Mouse (Mus musculus) E14TG2a.4 (cell line): Measurements from ENCODE around the gene Elavl1.

Experiments
- H3K27me3 ChIP-seq: 2 replicates; pipeline ENCODE4 v1.6.1; 2014; ENCODE audit warnings: low read length, control low read depth; ENCODE audit not compliant: insufficient read depth
- H3K36me3 ChIP-seq: 2 replicates; pipeline ENCODE4 v1.6.1; 2014; ENCODE audit warnings: low read length, control low read depth; ENCODE audit not compliant: insufficient read depth
- H3K4me1 ChIP-seq: replicated peaks from 2 replicates; pipeline ENCODE4 v1.6.1; 2014; ENCODE audit warnings: low read depth, low read length, control low read depth
- H3K4me3 ChIP-seq: replicated peaks from 2 replicates; pipeline ENCODE4 v1.5.1; 2014; ENCODE audit warnings: mild to moderate bottlenecking, low read length
- H3K9me3 ChIP-seq: 2 replicates; pipeline ENCODE4 v1.6.1; 2014; ENCODE audit warnings: low read length, control low read depth
- CTCF ChIP-seq: conservative IDR thresholded peaks from 2 replicates; pipeline ENCODE4 v1.5.1; 2014; ENCODE audit warnings: low read length
- NANOG ChIP-seq: IDR thresholded peaks from 2 replicates; pipeline ENCODE4 v1.6.1; 2014; ENCODE audit warnings: borderline replicate concordance, low read length, mixed read lengths
- POU5F1 ChIP-seq: IDR thresholded peaks from 2 replicates; pipeline ENCODE4 v1.6.1; 2014; ENCODE audit warnings: low read length, borderline replicate concordance

Elavl1 gene

DNA sequence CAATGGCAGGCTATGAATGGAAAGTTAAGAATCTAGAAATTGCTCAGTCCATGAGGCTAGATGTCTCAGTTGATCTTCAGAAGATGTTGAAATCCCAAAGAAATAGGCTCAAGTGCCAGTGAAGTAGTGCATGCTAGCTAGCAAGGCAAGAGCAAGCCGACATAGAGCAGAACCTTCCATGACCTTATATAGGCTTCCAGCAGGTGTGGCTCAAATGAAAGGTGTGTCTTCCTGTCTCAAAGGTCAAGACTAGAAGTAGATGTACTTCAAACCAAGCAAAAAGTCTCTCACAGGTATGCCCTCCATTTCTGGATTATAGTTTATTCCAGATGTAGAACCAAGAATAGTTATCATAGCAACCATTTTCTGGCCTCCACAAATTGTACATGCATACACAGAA is 8.8 kb upstream of the Elavl1 start:
- H3K36me3 ChIP-seq, result peaks cover 88% of the 10 kb centered on the region
- no peaks in the 10 kb centered on the region for H3K27me3 ChIP-seq
- peaks cover 9% of the 10 kb centered on the region; the same call in 1 of the 2 replicates for H3K4me1 ChIP-seq
- H3K9me3 ChIP-seq, result no peaks in the 10 kb centered on the region
- H3K4me3 ChIP-seq, result no peak overlapping the region
- TF ChIP-seq POU5F1, result no peak
- TF ChIP-seq NANOG, result no peak
- no peak for TF ChIP-seq CTCF

- no peaks in the 10 kb centered on the region for H3K9me3 ChIP-seq
- no peak for TF ChIP-seq CTCF
- TF ChIP-seq POU5F1, result no peak
- TF ChIP-seq NANOG, result no peak
- no peak overlapping the region for H3K4me3 ChIP-seq
- H3K27me3 ChIP-seq, result no peaks in the 10 kb centered on the region
- H3K36me3 ChIP-seq, result peaks cover 63% of the 10 kb centered on the region
- H3K4me1 ChIP-seq, result peaks cover 24% of the 10 kb centered on the region
Observed at GRCm38 (mm10) chr8:4329000-4329399, 3.8 kb upstream of the Elavl1 start.

DNA sequence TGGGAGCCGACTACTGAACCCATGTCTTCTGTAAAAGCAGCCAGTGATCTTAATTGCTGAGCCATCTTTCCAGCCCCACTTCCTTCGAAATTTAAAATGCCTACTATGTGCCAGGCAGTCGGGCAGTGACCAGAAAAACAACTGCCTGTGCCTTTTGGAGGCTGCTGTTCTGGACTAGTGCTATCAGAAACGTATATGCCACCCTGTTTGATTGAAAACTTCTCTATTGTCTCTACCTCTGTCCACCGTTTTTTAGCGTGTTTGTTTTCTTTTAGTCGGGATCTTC is 481 bp upstream of the Elavl1 start:
- TF ChIP-seq CTCF (no peak), NANOG (no peak), POU5F1 (no peak)
- H3K27me3 ChIP-seq, result no peaks in the 10 kb centered on the region
- peaks cover 62% of the 10 kb centered on the region for H3K36me3 ChIP-seq
- peak overlapping the region; percentile 94 for H3K4me3 ChIP-seq
- peaks cover 54% of the 10 kb centered on the region for H3K4me1 ChIP-seq
- H3K9me3 ChIP-seq, result no peaks in the 10 kb centered on the region

DNA sequence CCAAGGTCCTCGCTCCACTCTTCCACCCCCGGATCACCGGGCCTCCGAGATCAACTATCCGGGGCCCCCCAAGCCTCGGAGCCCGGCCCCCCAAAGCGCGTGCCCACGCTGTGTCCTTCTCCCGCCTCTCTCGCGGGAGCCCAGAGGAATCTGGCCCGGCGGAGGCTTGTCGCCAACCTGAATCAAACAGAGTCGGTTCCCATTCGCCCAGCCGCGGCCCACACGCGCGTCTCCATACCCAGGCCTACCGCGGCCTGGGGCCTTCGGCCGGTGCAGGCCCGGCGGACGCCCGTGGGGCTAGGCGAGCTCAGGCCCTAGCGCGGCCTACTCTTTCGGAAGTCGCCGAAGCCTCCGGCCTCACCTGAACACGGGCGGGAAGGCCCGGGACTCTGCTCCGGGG is 688 bp downstream of the Elavl1 start:
- Histone ChIP-seq H3K4me3 (peak overlapping the region; percentile 94), H3K36me3 (peaks cover 64% of the 10 kb centered on the region), H3K27me3 (no peaks in the 10 kb centered on the region), H3K9me3 (no peaks in the 10 kb centered on the region), H3K4me1 (peaks cover 60% of the 10 kb centered on the region)
- TF ChIP-seq NANOG (no peak), CTCF (no peak), POU5F1 (no peak)

- peak overlapping the region; percentile 94 for H3K4me3 ChIP-seq
- H3K36me3 ChIP-seq, result peaks cover 64% of the 10 kb centered on the region
- H3K27me3 ChIP-seq, result no peaks in the 10 kb centered on the region
- no peaks in the 10 kb centered on the region for H3K9me3 ChIP-seq
- TF ChIP-seq POU5F1 (no peak), CTCF (no peak), NANOG (no peak)
- peaks cover 60% of the 10 kb centered on the region for H3K4me1 ChIP-seq
Observed at GRCm38 (mm10) chr8:4323917-4324316, 1.3 kb downstream of the Elavl1 start.

DNA sequence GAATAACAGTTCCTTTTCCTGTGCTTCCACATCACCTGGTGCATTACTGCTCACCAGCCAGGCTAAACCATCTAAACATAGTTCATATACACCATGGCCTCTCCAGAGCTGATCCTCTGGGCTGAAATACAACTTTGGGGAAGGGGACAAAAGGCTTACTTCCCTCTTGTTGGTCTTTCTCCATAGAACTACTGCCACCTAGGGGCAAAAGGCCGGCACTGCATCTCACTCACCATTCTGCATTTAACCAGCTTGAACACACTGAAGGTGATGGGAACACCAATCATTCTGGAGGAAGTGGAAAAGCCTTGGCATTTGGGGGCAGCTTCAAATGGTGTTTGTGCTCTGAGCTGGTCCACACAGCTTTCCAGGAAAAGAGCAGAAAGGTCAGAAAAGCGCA is 2.7 kb downstream of the Elavl1 start:
- Histone ChIP-seq H3K4me1 (peaks cover 66% of the 10 kb centered on the region), H3K36me3 (peaks cover 57% of the 10 kb centered on the region), H3K4me3 (no peak overlapping the region), H3K9me3 (no peaks in the 10 kb centered on the region), H3K27me3 (no peaks in the 10 kb centered on the region)
- TF ChIP-seq POU5F1 (no peak), NANOG (no peak), CTCF (peak; percentile 97)

GRCm38 (mm10) chr8:4321031-4321430 is 4.2 kb downstream of the Elavl1 start:
- Histone ChIP-seq H3K4me1 (peaks cover 61% of the 10 kb centered on the region), H3K9me3 (no peaks in the 10 kb centered on the region), H3K27me3 (no peaks in the 10 kb centered on the region), H3K4me3 (no peak overlapping the region), H3K36me3 (peaks cover 54% of the 10 kb centered on the region)
- TF ChIP-seq CTCF (no peak), POU5F1 (no peak), NANOG (no peak)

DNA sequence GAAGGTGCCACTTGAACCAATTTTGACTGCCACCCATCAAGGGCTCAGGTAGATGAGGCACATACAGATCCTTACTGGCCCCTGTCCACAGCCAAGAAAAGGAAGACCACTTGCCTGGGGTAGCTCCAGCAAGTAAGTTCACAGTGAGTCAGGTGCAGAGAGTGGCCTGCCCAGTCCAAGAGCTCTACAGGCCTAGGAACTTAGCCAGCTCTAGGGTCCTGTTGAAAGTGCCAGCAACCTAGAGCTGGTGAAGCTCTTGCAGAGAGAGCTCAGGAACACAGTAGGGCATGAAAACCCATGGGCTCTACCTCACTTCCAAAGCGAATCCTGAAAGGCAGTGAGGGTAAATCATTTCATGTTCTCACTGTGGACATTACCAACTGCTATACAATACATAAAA is 4.8 kb downstream of the Elavl1 start:
- peaks cover 58% of the 10 kb centered on the region for H3K4me1 ChIP-seq
- H3K9me3 ChIP-seq, result no peaks in the 10 kb centered on the region
- TF ChIP-seq CTCF, result no peak
- no peak for TF ChIP-seq NANOG
- TF ChIP-seq POU5F1, result no peak
- no peaks in the 10 kb centered on the region for H3K27me3 ChIP-seq
- H3K4me3 ChIP-seq, result no peak overlapping the region
- H3K36me3 ChIP-seq, result peaks cover 54% of the 10 kb centered on the region

DNA sequence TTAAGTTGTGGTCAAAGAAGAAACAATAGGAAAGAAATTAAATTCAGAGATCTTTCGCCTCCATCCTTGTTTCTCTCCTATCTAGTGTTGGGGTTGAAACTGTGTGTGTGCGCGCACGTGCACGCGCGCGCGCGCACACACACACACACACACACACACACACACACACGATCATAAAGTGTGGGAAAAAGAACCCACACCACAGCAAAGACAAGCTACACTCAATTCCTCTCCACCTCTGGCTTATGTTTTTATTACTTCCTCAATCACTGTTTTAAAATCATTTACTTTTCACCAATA is 5.7 kb downstream of the Elavl1 start:
- H3K9me3 ChIP-seq, result no peaks in the 10 kb centered on the region
- no peak overlapping the region for H3K4me3 ChIP-seq
- H3K27me3 ChIP-seq, result no peaks in the 10 kb centered on the region
- peaks cover 57% of the 10 kb centered on the region for H3K4me1 ChIP-seq
- H3K36me3 ChIP-seq, result peaks cover 54% of the 10 kb centered on the region
- TF ChIP-seq POU5F1, result no peak
